12 mouse cellular contexts compared by ENCODE assay signal in the genomic region with DNA sequence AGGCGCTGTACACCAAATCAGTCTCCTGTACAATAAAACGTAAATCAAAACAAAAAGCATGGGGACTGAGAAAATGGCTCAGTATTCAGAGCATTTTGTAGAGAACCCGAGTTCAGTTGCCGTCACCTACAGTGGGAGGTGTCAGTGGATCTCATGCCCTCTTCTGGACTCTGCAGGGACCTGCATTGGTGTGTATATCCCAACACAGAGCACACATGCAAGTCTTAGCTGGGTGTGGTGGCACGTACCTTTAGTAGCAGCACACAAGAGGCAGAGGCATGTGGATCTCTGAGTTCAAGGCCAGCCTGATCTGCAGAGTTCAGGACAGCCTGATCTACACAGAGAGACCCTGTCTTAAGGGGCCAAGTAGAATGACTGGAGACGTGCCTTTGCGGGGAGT. TPM values are rescaled to one million over a fixed set of nuclear protein-coding genes. Genes with fewer than 3 reads are reported as not detected.
DNase-seq lines count a peak whose midpoint lies in the region; ATAC-seq lines count a peak whose summit lies in the region.
"Had no signal": no experiment of that assay in that cellular context is flagged by ENCODE, and none has a peak within 500 bp of the region (broad histone marks: within the 10 kb centered on the region; RNA-seq: fewer than 3 reads in every experiment).

No protein-coding gene starts in this region.

- H3K4me1 ChIP-seq in forebrain, embryonic 15.5 days, result peaks cover 10% of the 10 kb centered on the region
- H3K4me1 ChIP-seq in forebrain, embryonic 10.5 days, result peaks cover under 1% of the 10 kb centered on the region
- H3K4me1 ChIP-seq in hindbrain, embryonic 12.5 days, result peaks cover under 1% of the 10 kb centered on the region; the same call in 1 of the 2 replicates
- H3K4me1 ChIP-seq in hindbrain, embryonic 14.5 days (replicated peaks; ENCODE audit: control insufficient read depth, insufficient read depth, low read length), result peaks cover 2% of the 10 kb centered on the region; the same call in 1 of the 2 replicates
- H3K4me1 ChIP-seq in embryonic facial prominence, embryonic 13.5 days, result peaks cover 6% of the 10 kb centered on the region

- no peak for ATAC-seq in forebrain, embryonic 15.5 days (replicated peaks)
- ATAC-seq in hindbrain, embryonic 12.5 days (ENCODE audit: low FRiP score), result no peak
- ATAC-seq in hindbrain, embryonic 14.5 days (ENCODE audit: low FRiP score), result no peak
- no peak for ATAC-seq in embryonic facial prominence, embryonic 13.5 days (ENCODE audit: insufficient number of reproducible peaks, insufficient read depth, low FRiP score, low TSS enrichment, low read depth)

- H3K4me3 ChIP-seq in forebrain, embryonic 15.5 days, result no peak overlapping the region
- no peak overlapping the region for H3K4me3 ChIP-seq in forebrain, embryonic 10.5 days
- no peak overlapping the region for H3K4me3 ChIP-seq in hindbrain, embryonic 12.5 days
- H3K4me3 ChIP-seq in hindbrain, embryonic 14.5 days (replicated peaks; ENCODE audit: low read length), result no peak overlapping the region
- H3K4me3 ChIP-seq in embryonic facial prominence, embryonic 13.5 days, result no peak overlapping the region
- H3K4me3 ChIP-seq: hindbrain, embryonic 15.5 days had no signal

- no peak for DNase-seq in forebrain, embryonic 10.5 days (ENCODE audit: extremely low spot score, low spot score)
- DNase-seq in hindbrain, embryonic 14.5 days (ENCODE audit: low spot score), result no peak
- peak; percentile 47 for DNase-seq in 3134 (ENCODE audit: extremely low read depth, insufficient read length, low spot score)
- no peak for DNase-seq in spleen, postnatal 4 days (ENCODE audit: low spot score in 2 of 2)
- DNase-seq: B cell, adult 2 months; gastrocnemius, postnatal 25 days; thymus, postnatal 36 days had no signal

- 91% methylated on average over 7 of the region's 7 CpGs for WGBS in forebrain, embryonic 15.5 days
- 95% methylated on average over 7 of the region's 7 CpGs for WGBS in forebrain, embryonic 10.5 days
- 91% methylated on average over 7 of the region's 7 CpGs for WGBS in hindbrain, embryonic 12.5 days
- WGBS in hindbrain, embryonic 14.5 days, result 86% methylated on average over 7 of the region's 7 CpGs
- 91% methylated on average over 7 of the region's 7 CpGs for WGBS in embryonic facial prominence, embryonic 13.5 days

- H3K27me3 ChIP-seq in forebrain, embryonic 15.5 days, result no peaks in the 10 kb centered on the region
- H3K27me3 ChIP-seq in forebrain, embryonic 10.5 days (ENCODE audit: poor library complexity, severe bottlenecking), result no peaks in the 10 kb centered on the region
- no peaks in the 10 kb centered on the region for H3K27me3 ChIP-seq in hindbrain, embryonic 12.5 days
- H3K27me3 ChIP-seq in hindbrain, embryonic 14.5 days (ENCODE audit: control insufficient read depth, insufficient read depth, low read length), result no peaks in the 10 kb centered on the region
- H3K27me3 ChIP-seq in embryonic facial prominence, embryonic 13.5 days, result no peaks in the 10 kb centered on the region
- H3K27me3 ChIP-seq: hindbrain, embryonic 15.5 days had no signal

- H3K36me3 ChIP-seq in forebrain, embryonic 15.5 days, result peaks cover 38% of the 10 kb centered on the region
- H3K36me3 ChIP-seq in forebrain, embryonic 10.5 days (replicated peaks), result peaks cover 89% of the 10 kb centered on the region
- H3K36me3 ChIP-seq in hindbrain, embryonic 12.5 days, result peaks cover 58% of the 10 kb centered on the region
- H3K36me3 ChIP-seq in hindbrain, embryonic 14.5 days (replicated peaks; ENCODE audit: control insufficient read depth, insufficient read depth), result peaks cover 63% of the 10 kb centered on the region
- H3K36me3 ChIP-seq in embryonic facial prominence, embryonic 13.5 days, result peaks cover 62% of the 10 kb centered on the region

- H3K9me3 ChIP-seq in forebrain, embryonic 15.5 days, result no peaks in the 10 kb centered on the region
- H3K9me3 ChIP-seq in forebrain, embryonic 10.5 days, result no peaks in the 10 kb centered on the region
- H3K9me3 ChIP-seq in hindbrain, embryonic 12.5 days (replicated peaks), result no peaks in the 10 kb centered on the region
- H3K9me3 ChIP-seq in hindbrain, embryonic 14.5 days (ENCODE audit: control insufficient read depth, low read length), result no peaks in the 10 kb centered on the region
- no peaks in the 10 kb centered on the region for H3K9me3 ChIP-seq in embryonic facial prominence, embryonic 13.5 days
- H3K9me3 ChIP-seq: hindbrain, embryonic 15.5 days had no signal

- H3K9ac ChIP-seq in forebrain, embryonic 15.5 days (replicated peaks), result no peak overlapping the region
- H3K9ac ChIP-seq in hindbrain, embryonic 12.5 days, result no peak overlapping the region
- no peak overlapping the region for H3K9ac ChIP-seq in hindbrain, embryonic 14.5 days
- H3K9ac ChIP-seq in embryonic facial prominence, embryonic 13.5 days, result no peak overlapping the region
- H3K9ac ChIP-seq: hindbrain, embryonic 15.5 days had no signal

- H3K27ac ChIP-seq in forebrain, embryonic 15.5 days (replicated peaks), result 0 out of 2 replicates have a peak overlapping the region, but pooled peaks have one; percentile 6
- H3K27ac ChIP-seq in forebrain, embryonic 10.5 days, result no peak overlapping the region
- H3K27ac ChIP-seq in hindbrain, embryonic 12.5 days, result 0 out of 2 replicates have a peak overlapping the region, but pooled peaks have one; percentile 30
- no peak overlapping the region for H3K27ac ChIP-seq in hindbrain, embryonic 14.5 days
- H3K27ac ChIP-seq in embryonic facial prominence, embryonic 13.5 days, result peak overlapping the region; percentile 52; the same call in 1 of the 2 replicates
- H3K27ac ChIP-seq: hindbrain, embryonic 15.5 days had no signal

- H3K4me2 ChIP-seq in forebrain, embryonic 15.5 days (replicated peaks), result no peak overlapping the region
- H3K4me2 ChIP-seq in hindbrain, embryonic 12.5 days (replicated peaks), result no peak overlapping the region
- H3K4me2 ChIP-seq in hindbrain, embryonic 14.5 days (replicated peaks), result no peak overlapping the region
- no peak overlapping the region for H3K4me2 ChIP-seq in embryonic facial prominence, embryonic 13.5 days
- H3K4me2 ChIP-seq: hindbrain, embryonic 15.5 days had no signal

RNA-seq across cellular contexts. Expression of a gene that starts 6.5 kb away (rescaled TPM):
- 27.6 and 30.9 TPM in 2 replicates for polyA plus RNA-seq in forebrain, embryonic 15.5 days (2015; fragmentation: Nextera tagmentation; extraction: Ambion mirVana)
- polyA plus RNA-seq in forebrain, embryonic 10.5 days (2016; fragmentation: Nextera tagmentation; extraction: Ambion mirVana), result 42.1 and 45.3 TPM in 2 replicates
- 33.5 and 34.1 TPM in 2 replicates for polyA plus RNA-seq in hindbrain, embryonic 12.5 days (2016; fragmentation: Nextera tagmentation; extraction: Ambion mirVana)
- 17.7 and 19.2 TPM in 2 replicates for polyA plus RNA-seq in hindbrain, embryonic 14.5 days (2014; fragmentation: Nextera tagmentation; extraction: Ambion mirVana)
- 31.8 and 32.3 TPM in 2 replicates for polyA plus RNA-seq in embryonic facial prominence, embryonic 13.5 days (2015; fragmentation: Nextera tagmentation; extraction: Ambion mirVana)

RNA-seq across cellular contexts. Expression of a gene that starts 11.1 kb away (rescaled TPM):
- polyA plus RNA-seq in forebrain, embryonic 15.5 days (2015; fragmentation: Nextera tagmentation; extraction: Ambion mirVana), result 0.11 TPM in 1 of 2 replicates, not detected in the other
- polyA plus RNA-seq in forebrain, embryonic 10.5 days (2016; fragmentation: Nextera tagmentation; extraction: Ambion mirVana), result not detected in 2 replicates
- 0.22 TPM in 1 of 2 replicates, not detected in the other for polyA plus RNA-seq in hindbrain, embryonic 12.5 days (2016; fragmentation: Nextera tagmentation; extraction: Ambion mirVana)
- 0.25 and 0.28 TPM in 2 replicates for polyA plus RNA-seq in hindbrain, embryonic 14.5 days (2014; fragmentation: Nextera tagmentation; extraction: Ambion mirVana)
- 0.23 and 0.25 TPM in 2 replicates for polyA plus RNA-seq in embryonic facial prominence, embryonic 13.5 days (2015; fragmentation: Nextera tagmentation; extraction: Ambion mirVana)
- polyA plus RNA-seq: spleen, adult 2 months had no signal

RNA-seq across cellular contexts. Expression of a gene that starts 12.6 kb away (rescaled TPM):
- 208 and 216 TPM in 2 replicates for polyA plus RNA-seq in forebrain, embryonic 15.5 days (2015; fragmentation: Nextera tagmentation; extraction: Ambion mirVana)
- polyA plus RNA-seq in forebrain, embryonic 10.5 days (2016; fragmentation: Nextera tagmentation; extraction: Ambion mirVana), result 253 and 256 TPM in 2 replicates
- polyA plus RNA-seq in hindbrain, embryonic 12.5 days (2016; fragmentation: Nextera tagmentation; extraction: Ambion mirVana), result 242 and 244 TPM in 2 replicates
- polyA plus RNA-seq in hindbrain, embryonic 14.5 days (2014; fragmentation: Nextera tagmentation; extraction: Ambion mirVana), result 187 and 215 TPM in 2 replicates
- 349 and 362 TPM in 2 replicates for polyA plus RNA-seq in embryonic facial prominence, embryonic 13.5 days (2015; fragmentation: Nextera tagmentation; extraction: Ambion mirVana)

RNA-seq across cellular contexts. Expression of a gene that starts 27.9 kb away (rescaled TPM):
- 233 and 237 TPM in 2 replicates for polyA plus RNA-seq in forebrain, embryonic 15.5 days (2015; fragmentation: Nextera tagmentation; extraction: Ambion mirVana)
- 256 and 265 TPM in 2 replicates for polyA plus RNA-seq in forebrain, embryonic 10.5 days (2016; fragmentation: Nextera tagmentation; extraction: Ambion mirVana)
- 207 and 208 TPM in 2 replicates for polyA plus RNA-seq in hindbrain, embryonic 12.5 days (2016; fragmentation: Nextera tagmentation; extraction: Ambion mirVana)
- polyA plus RNA-seq in hindbrain, embryonic 14.5 days (2014; fragmentation: Nextera tagmentation; extraction: Ambion mirVana), result 271 and 304 TPM in 2 replicates
- 160 and 179 TPM in 2 replicates for polyA plus RNA-seq in embryonic facial prominence, embryonic 13.5 days (2015; fragmentation: Nextera tagmentation; extraction: Ambion mirVana)

RNA-seq across cellular contexts. Expression of a gene that starts 39.3 kb away (rescaled TPM):
- polyA plus RNA-seq in forebrain, embryonic 15.5 days (2015; fragmentation: Nextera tagmentation; extraction: Ambion mirVana), result 17.1 and 21.0 TPM in 2 replicates
- 10.7 and 11.2 TPM in 2 replicates for polyA plus RNA-seq in forebrain, embryonic 10.5 days (2016; fragmentation: Nextera tagmentation; extraction: Ambion mirVana)
- polyA plus RNA-seq in hindbrain, embryonic 12.5 days (2016; fragmentation: Nextera tagmentation; extraction: Ambion mirVana), result 23.1 and 26.5 TPM in 2 replicates
- 20.4 and 20.5 TPM in 2 replicates for polyA plus RNA-seq in hindbrain, embryonic 14.5 days (2014; fragmentation: Nextera tagmentation; extraction: Ambion mirVana)
- 15.7 and 19.0 TPM in 2 replicates for polyA plus RNA-seq in embryonic facial prominence, embryonic 13.5 days (2015; fragmentation: Nextera tagmentation; extraction: Ambion mirVana)

Comparison
In these comparisons a context has a peak if more than half of its experiments do, and no peak if none do; other contexts are left out.
1. H3K27ac ChIP-seq: peak in forebrain, embryonic 15.5 days (single experiment), hindbrain, embryonic 12.5 days (single experiment) and embryonic facial prominence, embryonic 13.5 days (single experiment); none in forebrain, embryonic 10.5 days (single experiment) and hindbrain, embryonic 14.5 days (single experiment).